Mouse (Mus musculus) bone marrow, adult 2 months (tissue): ENCODE measurements around the gene Rtn3.

Source experiments
- CTCF ChIP-seq: fragments of 200-500 bp; IDR thresholded peaks from 2 replicates; pipeline ENCODE4 v1.5.1; 2011; ENCODE audit warnings: low read length, control low read depth; ENCODE audit not compliant: control insufficient read depth, insufficient read depth
- POLR2A ChIP-seq: fragments of 200-500 bp; IDR thresholded peaks from 2 replicates; pipeline ENCODE4 v1.6.1; 2011; ENCODE audit warnings: low read depth, mild to moderate bottlenecking, control low read depth, low read length, borderline replicate concordance; ENCODE audit not compliant: control insufficient read depth

DNA sequence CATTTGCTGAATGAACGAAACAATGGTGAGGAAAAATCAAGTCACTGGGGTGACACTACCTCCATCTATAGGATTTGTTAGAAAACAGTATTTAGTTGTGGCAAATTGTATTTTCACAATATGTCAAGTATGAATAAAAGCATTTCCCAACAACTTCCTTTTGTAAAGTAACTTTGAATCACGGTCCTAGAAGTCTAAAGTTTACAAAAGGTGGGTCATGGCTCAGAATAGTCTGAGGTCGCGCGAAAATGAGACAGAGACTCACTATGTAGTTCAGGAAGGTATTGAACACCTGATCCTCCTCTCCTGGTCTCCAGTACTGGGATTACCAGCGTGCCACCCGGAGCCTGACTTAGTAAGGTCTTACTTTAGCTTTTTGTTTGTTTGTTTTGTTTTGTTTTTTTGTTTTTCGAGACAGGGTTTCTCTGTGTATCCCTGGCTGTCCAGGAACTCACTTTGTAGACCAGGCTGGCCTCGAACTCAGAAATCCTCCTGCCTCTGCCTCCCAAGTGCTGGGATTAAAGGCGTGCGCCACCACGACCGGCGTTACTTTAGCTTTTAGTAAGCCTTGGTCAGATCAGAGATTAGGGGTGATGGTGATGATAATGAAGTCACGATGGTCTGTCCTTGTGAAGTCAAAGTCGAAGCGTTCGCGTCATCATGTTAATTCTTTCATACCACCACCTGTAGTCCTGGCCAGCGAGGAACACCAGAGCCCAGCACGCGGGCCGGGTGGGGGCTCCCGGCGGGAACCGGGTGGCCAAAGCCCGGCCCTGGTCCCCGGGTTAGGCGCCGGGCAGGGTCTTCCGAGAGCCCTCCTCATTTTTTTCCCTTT, 10.5 kb upstream of the Rtn3 start, which contains the start of gene Atl3:
- TF ChIP-seq CTCF (no peak), POLR2A (no peak)
